Mouse (Mus musculus) Patski (cell line): ENCODE measurements around the gene Stxbp6. TPM values are rescaled to one million over a fixed set of nuclear protein-coding genes. Genes with fewer than 3 reads are reported as not detected.

Experiments
- ATAC-seq: fragments of 100-300 bp; one replicate; pipeline ENCODE4 v1.8.0; 2021
- CTCF ChIA-PET: fragments of 350-600 bp; sonication (Branson Sonifier 250); formaldehyde crosslinking; loops from one replicate; lab custom pipeline; 2022; ENCODE audit warnings: inconsistent platforms; lab: Charles Lee
- POLR2A ChIA-PET: fragments of 350-600 bp; sonication (Branson Sonifier 250); formaldehyde crosslinking; loops from one replicate; lab custom pipeline; 2022; ENCODE audit warnings: antibody characterized with exemption, inconsistent platforms; lab: Charles Lee
- DNase-seq: peaks from one replicate; pipeline ENCODE4 v3.0.0-alpha.2; 2011; ENCODE audit warnings: low read depth, low spot score
- H3K27me3 ChIP-seq: fragments of 371-371 bp; one replicate; pipeline ENCODE4 v1.5.1; 2021
- CTCF ChIP-seq: fragments of 100-300 bp; IDR thresholded peaks from one replicate; pipeline ENCODE4 v1.5.1; 2021
- in situ Hi-C: fragments of 300-500 bp; cut with MboI; formaldehyde crosslinking; loops from 3 replicates; pipeline ENCODE4 v1.11.1; 2018; ENCODE audit warnings: low pct_unique_long_range_greater_than_20kb, mixed read lengths
- polyA plus RNA-seq: library from polyadenylated mRNA; unstranded; gene quantifications from one replicate; pipeline ENCODE4 v1.2.3, GENCODE M21; 2021

Gene Stxbp6
- polyA plus RNA-seq, 1 experiment from 2014 or later: 29.8 TPM

DNA sequence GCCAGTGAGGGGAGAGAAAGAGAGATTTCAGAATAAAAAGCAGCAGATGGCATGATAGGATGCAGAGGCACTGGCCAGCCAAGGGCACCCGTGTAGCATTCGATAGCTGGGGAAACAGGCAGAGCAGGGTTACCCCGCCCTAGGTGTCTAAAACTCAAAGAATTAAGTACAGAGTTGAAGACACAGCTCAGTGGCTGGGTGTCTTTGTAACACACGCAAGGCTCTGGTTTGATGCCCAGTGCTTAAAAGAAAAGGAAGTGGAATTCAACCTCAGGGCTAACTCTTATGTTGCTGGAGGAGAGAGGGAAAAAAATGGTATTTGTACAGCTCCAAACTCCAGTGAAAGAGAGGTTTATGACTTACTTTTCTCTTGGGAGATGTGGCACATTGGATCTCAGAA, 68.5 kb downstream of the Stxbp6 start:
- CTCF ChIA-PET: interaction anchor here (1.0 to 1.9 kb wide), 2 partner anchors 10 to 69 kb away, joined by 3 to 5 read pairs; partner anchors contain the start of gene Stxbp6
- in situ Hi-C loops: no loop called here

DNA sequence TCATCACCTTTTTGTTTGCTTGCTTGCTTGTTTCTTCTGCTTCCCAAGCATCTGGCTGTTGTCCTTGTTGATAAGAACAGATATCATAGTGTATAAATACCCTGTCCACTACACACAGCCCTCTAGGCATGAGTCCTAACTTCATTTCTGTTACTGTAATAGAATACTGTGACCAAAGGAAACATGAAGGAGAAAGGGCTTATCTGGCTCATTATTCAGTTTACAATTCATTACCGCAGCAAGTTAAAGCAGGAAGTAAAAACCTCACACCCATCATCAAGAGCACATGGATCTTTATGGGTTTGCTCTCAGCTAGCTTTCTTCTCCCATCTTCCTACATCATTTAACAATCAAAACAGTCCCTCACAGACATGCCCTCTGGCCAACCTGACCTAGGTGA, 72.5 kb downstream of the Stxbp6 start:
- DNase-seq: no peak
- ChIA-PET POLR2A (no interaction called here), CTCF (no interaction called here)
- ATAC-seq: no peak
- no peak for TF ChIP-seq CTCF
- no peaks in the 10 kb centered on the region for H3K27me3 ChIP-seq
- in situ Hi-C loops: no loop called here

More for the DNA sequence above, 68.5 kb downstream of the Stxbp6 start:
- POLR2A ChIA-PET: no interaction called here
- no peak for TF ChIP-seq CTCF
- no peak for DNase-seq
- no peak for ATAC-seq
- H3K27me3 ChIP-seq: no peaks in the 10 kb centered on the region

DNA sequence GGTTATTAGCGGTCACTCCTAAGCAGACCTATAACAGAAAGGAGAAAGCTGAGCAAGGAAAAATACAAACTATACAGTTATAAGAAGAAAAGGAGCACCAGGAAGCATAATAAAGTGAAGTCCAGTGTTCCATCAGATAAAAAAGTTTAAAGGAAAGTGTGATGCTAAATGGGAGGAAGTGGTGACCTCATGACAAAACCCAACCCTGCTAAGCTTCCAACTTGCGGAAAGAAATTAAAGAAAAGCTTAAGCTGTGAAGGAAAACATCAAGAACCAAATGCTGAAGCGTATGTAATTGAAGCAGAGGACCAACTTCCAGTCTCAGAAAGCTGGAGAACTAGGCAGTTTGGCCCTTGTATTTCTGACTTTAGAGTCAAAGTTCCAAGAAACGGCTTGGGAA, 77.1 kb downstream of the Stxbp6 start:
- no peaks in the 10 kb centered on the region for H3K27me3 ChIP-seq
- DNase-seq (no peak), ATAC-seq (no peak)
- no peak for TF ChIP-seq CTCF
- CTCF ChIA-PET: interaction anchor here (1.0 to 1.5 kb wide), 2 partner anchors 14 to 16 kb away, joined by 3 read pairs; no protein-coding TSS in a partner anchor
- in situ Hi-C loops: no loop called here
- POLR2A ChIA-PET: no interaction called here

DNA sequence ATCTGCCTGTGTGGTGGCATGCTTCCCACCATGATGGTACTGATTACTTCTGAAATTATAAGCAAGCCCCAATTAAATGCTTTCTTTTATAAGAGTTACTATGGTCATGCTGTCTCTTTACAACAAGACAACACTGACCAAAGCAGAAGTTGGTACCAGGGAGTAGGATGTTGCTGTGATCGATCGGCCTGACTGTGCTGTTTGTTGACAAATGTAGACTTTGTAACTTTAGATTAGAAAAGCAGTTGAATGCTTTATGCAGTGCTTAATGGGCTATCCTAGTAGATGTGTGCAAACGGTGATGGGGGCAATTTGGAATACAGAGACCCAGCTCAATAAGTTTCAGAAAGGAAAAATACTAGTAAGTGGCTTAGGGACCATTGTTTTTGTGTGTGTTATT, 77.6 kb downstream of the Stxbp6 start:
- POLR2A ChIA-PET: no interaction called here
- no peaks in the 10 kb centered on the region for H3K27me3 ChIP-seq
- CTCF ChIA-PET: interaction anchor here (1.5 kb wide), 1 partner anchor 16 kb away, joined by 3 read pairs; no protein-coding TSS in a partner anchor
- in situ Hi-C loops: no loop called here
- no peak for TF ChIP-seq CTCF
- DNase-seq: no peak
- ATAC-seq: no peak

DNA sequence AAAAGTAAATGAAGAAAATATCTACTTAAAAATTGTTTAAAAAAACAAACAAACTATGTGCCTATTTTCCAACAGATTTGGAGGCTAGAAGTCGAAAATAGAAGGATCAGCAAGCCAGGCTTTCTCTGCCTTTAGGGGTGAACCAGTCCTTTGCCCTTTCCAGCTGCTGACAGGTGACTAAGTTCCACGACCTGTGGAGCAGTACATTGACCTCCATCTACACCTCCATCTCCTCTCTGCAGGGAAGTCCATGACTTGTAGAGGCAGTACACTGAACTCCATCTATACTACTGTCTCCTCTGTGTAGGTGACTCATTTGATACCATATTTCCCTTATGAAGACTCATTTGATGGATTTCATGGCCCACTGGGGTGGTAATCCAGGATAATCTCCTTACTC, 78.2 kb downstream of the Stxbp6 start:
- H3K27me3 ChIP-seq: no peaks in the 10 kb centered on the region
- CTCF ChIA-PET: no interaction called here
- in situ Hi-C loops: no loop called here
- TF ChIP-seq CTCF: no peak
- POLR2A ChIA-PET: no interaction called here
- DNase-seq (no peak), ATAC-seq (no peak)

DNA sequence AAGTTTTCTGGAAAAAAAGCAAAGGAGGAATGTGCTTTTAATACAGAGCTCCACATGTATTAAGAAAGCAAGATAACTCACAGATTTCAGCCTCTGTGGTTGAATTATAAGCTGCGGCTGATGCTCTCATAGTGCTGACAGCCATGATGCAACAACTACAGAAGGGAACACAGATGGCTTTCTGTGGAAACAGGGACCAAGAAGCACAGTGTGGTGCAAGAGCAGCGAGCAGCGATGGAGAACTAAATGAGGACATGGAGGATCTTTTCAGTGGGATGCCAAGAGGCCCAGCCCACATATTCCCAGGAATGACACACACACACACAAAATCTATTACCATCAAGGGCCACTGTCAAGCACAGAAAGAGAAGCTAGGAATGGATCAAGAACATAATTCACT, 81.1 kb downstream of the Stxbp6 start:
- peak; percentile 54 for ATAC-seq
- TF ChIP-seq CTCF: no peak
- CTCF ChIA-PET: no interaction called here
- POLR2A ChIA-PET: no interaction called here
- no peaks in the 10 kb centered on the region for H3K27me3 ChIP-seq
- DNase-seq: no peak
- in situ Hi-C loops: no loop called here

DNA sequence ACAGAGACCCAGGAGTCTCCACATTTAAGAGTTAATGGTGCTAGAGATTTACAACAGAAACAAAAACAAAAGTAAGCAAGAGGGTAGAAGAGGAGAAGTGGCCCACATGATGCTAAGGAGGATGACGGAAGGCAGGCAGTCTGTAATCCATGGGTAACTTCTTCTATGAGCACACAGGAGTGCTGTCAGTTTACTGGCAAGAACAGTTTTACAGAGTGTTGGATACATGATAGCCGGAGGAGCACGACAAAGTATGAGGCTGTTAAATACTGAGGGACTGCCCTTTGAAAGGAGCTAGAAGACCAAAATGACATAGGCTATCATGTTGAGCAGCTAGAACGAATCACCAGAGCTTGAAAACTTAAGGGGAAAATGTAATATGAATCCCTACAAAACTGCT, 81.7 kb downstream of the Stxbp6 start:
- in situ Hi-C loops: no loop called here
- POLR2A ChIA-PET: no interaction called here
- ATAC-seq: no peak

DNA sequence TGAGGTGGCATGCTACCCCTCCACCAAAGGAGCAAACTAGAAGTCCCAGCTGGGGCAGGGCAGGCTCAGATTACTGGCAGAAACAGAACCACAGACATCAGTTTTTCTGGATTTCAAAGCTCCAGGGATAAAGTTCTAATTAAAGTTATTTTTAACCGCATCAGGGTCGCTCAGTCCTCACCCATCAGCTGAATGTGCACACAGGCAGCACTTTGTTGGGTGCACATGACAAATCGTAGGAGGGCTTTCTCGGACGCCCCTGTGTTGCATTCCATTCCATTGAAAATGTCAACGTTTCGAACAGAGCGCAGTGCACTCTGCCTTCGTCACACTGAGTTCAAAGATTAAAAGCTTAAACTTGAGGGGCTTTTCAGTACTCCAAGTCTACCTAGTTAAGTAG, 84.1 kb downstream of the Stxbp6 start:
- POLR2A ChIA-PET: no interaction called here
- DNase-seq: no peak
- CTCF ChIA-PET: interaction anchor here (0.6 to 1.1 kb wide), 4 partner anchors 8 to 128 kb away, joined by 3 read pairs; no protein-coding TSS in a partner anchor
- ATAC-seq: no peak
- TF ChIP-seq CTCF: no peak
- in situ Hi-C loops: no loop called here
- no peaks in the 10 kb centered on the region for H3K27me3 ChIP-seq

More for the DNA sequence above, 81.7 kb downstream of the Stxbp6 start:
- no peak for DNase-seq
- CTCF ChIA-PET: no interaction called here
- TF ChIP-seq CTCF: no peak
- H3K27me3 ChIP-seq: no peaks in the 10 kb centered on the region

DNA sequence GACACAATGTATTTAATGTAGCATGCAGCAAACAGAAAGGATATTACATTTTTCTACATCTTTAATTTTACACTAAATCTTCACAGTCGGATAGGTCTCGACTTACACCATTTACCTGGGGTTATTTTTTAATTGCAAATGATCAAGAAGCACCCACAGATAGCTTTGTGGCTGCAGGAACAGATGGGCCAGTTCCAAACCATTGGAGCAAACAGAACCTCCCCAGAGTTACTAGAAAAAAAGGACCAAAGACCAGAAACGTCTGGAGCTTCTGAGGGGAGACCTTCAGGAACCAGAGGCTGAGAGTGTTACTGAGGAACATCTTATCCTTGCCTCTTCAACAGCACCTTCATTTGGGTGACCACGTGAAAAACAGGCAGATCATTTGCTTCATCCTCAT, 85.5 kb downstream of the Stxbp6 start:
- CTCF ChIA-PET: interaction anchor here (1.1 kb wide), 1 partner anchor 11 kb away, joined by 3 read pairs; no protein-coding TSS in a partner anchor
- DNase-seq (no peak), ATAC-seq (no peak)
- in situ Hi-C loops: no loop called here
- no peak for TF ChIP-seq CTCF
- H3K27me3 ChIP-seq: no peaks in the 10 kb centered on the region
- POLR2A ChIA-PET: no interaction called here

DNA sequence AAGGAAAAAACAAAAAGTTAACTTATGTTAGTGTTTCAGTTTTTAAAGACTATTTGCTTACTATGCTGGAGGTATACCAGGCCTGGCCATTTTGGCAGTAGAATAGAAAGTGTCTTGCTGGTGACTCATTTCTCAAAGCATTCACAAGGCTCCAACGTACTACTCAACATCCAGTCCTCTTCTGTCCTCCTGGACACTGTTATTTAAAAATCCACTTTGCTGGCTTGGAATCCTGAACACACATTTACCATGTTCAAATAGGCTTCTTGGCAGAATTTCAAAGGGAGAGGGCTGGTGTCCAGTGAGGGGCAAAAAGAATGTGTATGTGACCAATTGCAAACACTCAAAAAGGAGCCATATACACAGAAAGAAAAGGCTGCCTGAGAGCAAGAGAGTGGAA, 86.7 kb downstream of the Stxbp6 start:
- DNase-seq (no peak), ATAC-seq (no peak)
- ChIA-PET CTCF (no interaction called here), POLR2A (no interaction called here)
- in situ Hi-C loops: no loop called here
- H3K27me3 ChIP-seq: no peaks in the 10 kb centered on the region
- no peak for TF ChIP-seq CTCF

DNA sequence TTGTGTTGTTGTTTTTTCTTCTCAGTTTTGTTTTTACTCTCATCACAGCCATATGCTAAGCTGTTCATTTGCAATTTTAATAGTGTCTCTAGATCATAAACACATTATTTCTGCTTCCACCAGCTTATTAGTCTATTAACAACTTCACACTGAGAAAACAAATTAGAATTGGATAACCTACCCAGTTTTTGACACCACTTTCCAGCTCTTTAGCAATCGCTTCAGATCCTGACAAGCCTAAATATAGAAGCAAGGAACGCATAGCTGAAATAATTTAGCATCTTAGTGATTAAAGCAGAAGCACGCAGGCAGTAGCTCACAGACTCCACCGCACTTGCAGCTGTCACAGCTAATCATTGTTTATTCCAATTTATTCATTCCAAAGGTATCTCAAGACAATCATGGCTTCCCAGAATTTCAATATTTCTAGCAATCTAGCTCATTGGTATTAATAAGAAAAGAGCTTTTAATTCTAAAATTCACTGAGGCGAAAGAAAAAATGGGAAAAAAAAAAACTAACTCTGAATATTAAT, 95.1 kb downstream of the Stxbp6 start:
- no peaks in the 10 kb centered on the region for H3K27me3 ChIP-seq
- ChIA-PET POLR2A (no interaction called here), CTCF (no interaction called here)
- ATAC-seq (no peak), DNase-seq (no peak)
- in situ Hi-C loops: no loop called here
- no peak for TF ChIP-seq CTCF

DNA sequence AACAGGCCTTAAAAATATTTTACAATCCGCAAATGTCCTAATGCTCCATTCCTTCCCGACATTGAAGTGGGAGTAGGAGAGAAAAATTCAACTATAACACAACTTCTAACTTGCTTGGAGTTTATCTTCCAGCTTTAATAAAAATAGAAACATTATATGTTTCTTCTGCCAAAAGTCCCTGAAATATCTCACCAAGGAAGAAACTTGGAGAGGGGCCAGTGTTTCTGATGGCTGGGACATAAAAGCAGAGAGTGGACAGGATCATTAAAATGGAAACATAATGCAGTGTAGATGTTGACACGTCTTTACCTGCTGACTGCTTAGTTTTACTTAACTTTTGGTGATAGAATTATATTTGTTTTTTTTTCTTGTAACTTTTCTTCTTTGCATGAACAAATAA, 99.2 kb downstream of the Stxbp6 start:
- no peak for DNase-seq
- CTCF ChIA-PET: no interaction called here
- TF ChIP-seq CTCF: no peak
- in situ Hi-C loops: no loop called here
- H3K27me3 ChIP-seq: no peaks in the 10 kb centered on the region
- POLR2A ChIA-PET: no interaction called here
- ATAC-seq: no peak
